Mouse (Mus musculus) spleen, postnatal 14 days (tissue): Measurements from ENCODE around the gene Adamts13.
A peak's percentile ranks its signal among the peaks of the same experiment; 100 is the strongest.

ENCODE experiments used
- DNase-seq, 2 experiments: peaks; one replicate each; pipeline ENCODE4 v3.0.0; 2021 to 2022; ENCODE audit warnings: low spot score in 2 of 2

The Adamts13 gene

GRCm38 (mm10) chr2:26967262-26967661 is 6.0 kb upstream of the Adamts13 start:
- no peak for DNase-seq

GRCm38 (mm10) chr2:26973960-26974359 is 744 bp downstream of the Adamts13 start:
- no peak for DNase-seq

- no peak for DNase-seq
Observed at GRCm38 (mm10) chr2:26980361-26980760, 7.1 kb downstream of the Adamts13 start.

- no peak for DNase-seq
Observed at GRCm38 (mm10) chr2:26984179-26984578, 11.0 kb downstream of the Adamts13 start.

- no peak for DNase-seq
Observed at GRCm38 (mm10) chr2:26984640-26985039, 11.4 kb downstream of the Adamts13 start.

- DNase-seq, result no peak
Observed at GRCm38 (mm10) chr2:26993936-26994335, 20.7 kb downstream of the Adamts13 start.

GRCm38 (mm10) chr2:26997498-26997897 is 24.3 kb downstream of the Adamts13 start:
- no peak for DNase-seq

- no peak for DNase-seq
Observed at GRCm38 (mm10) chr2:26997993-26998392, 24.8 kb downstream of the Adamts13 start.

GRCm38 (mm10) chr2:27006255-27006654 is 33.0 kb downstream of the Adamts13 start:
- no peak for DNase-seq

GRCm38 (mm10) chr2:27007701-27008100 is 34.5 kb downstream of the Adamts13 start:
- no peak for DNase-seq

GRCm38 (mm10) chr2:27009714-27010244 is 36.6 kb downstream of the Adamts13 start, which contains the start of gene Cacfd1:
Gene Cacfd1 (plus strand): TSS chr2:27009926.
- peak; percentile 67 to 75 for DNase-seq

- peak; percentile 27 to 61 for DNase-seq
Observed at GRCm38 (mm10) chr2:27017802-27018201, 44.6 kb downstream of the Adamts13 start.

GRCm38 (mm10) chr2:27019530-27019929 is 46.3 kb downstream of the Adamts13 start:
- no peak for DNase-seq

GRCm38 (mm10) chr2:27021103-27021502 is 47.9 kb downstream of the Adamts13 start:
- no peak for DNase-seq

- DNase-seq, result no peak
Observed at GRCm38 (mm10) chr2:27022612-27023011, 49.4 kb downstream of the Adamts13 start.

- DNase-seq, result no peak
Observed at GRCm38 (mm10) chr2:27024136-27024535, 50.9 kb downstream of the Adamts13 start.

GRCm38 (mm10) chr2:27025545-27025944 is 52.3 kb downstream of the Adamts13 start:
- DNase-seq, result no peak

- no peak for DNase-seq
Observed at GRCm38 (mm10) chr2:27026332-27026731, 53.1 kb downstream of the Adamts13 start.

GRCm38 (mm10) chr2:27026857-27027617 is 53.8 kb downstream of the Adamts13 start:
- no peak for DNase-seq

- DNase-seq, result peak; percentile 65 to 72
Observed at GRCm38 (mm10) chr2:27027618-27028436, 54.6 kb downstream of the Adamts13 start, which contains the start of gene Slc2a6. Gene Slc2a6 (minus strand): TSS chr2:27027998.

- no peak for DNase-seq
Observed at GRCm38 (mm10) chr2:27028437-27029015, 55.3 kb downstream of the Adamts13 start.

- no peak for DNase-seq
Observed at GRCm38 (mm10) chr2:27032361-27032760, 59.1 kb downstream of the Adamts13 start.
